Mouse (Mus musculus): Measurements from ENCODE around the gene Mtus2. TPM values are rescaled to one million over a fixed set of nuclear protein-coding genes. Genes with fewer than 3 reads are reported as not detected.
A peak's percentile ranks its signal among the peaks of the same experiment; 100 is the strongest.

Mtus2 gene
- total and polyA plus RNA-seq, 2 experiments from 2014 or later: 33.6 to 40.4 TPM

- H3K4me3 ChIP-seq (ENCODE audit: low read length): no peak overlapping the region
- DNase-seq (ENCODE audit: low spot score): peak; percentile 47
- peak overlapping the region; percentile 60; the same call in 1 of the 2 replicates for H3K27ac ChIP-seq
- H3K9ac ChIP-seq (replicated peaks; ENCODE audit: low read length): no peak overlapping the region
- no peaks in the 10 kb centered on the region for H3K27me3 ChIP-seq (ENCODE audit: insufficient read depth, low read length)
- no peaks in the 10 kb centered on the region for H3K36me3 ChIP-seq (ENCODE audit: insufficient read depth, low read length)
- WGBS: 47% methylated on average over 26 of the region's 26 CpGs
- H3K4me2 ChIP-seq (ENCODE audit: low read depth, low read length): peak overlapping the region; percentile 16; the same call in 1 of the 2 replicates
- H3K9me3 ChIP-seq (ENCODE audit: low read length): no peaks in the 10 kb centered on the region
- no peaks in the 10 kb centered on the region for H3K4me1 ChIP-seq (ENCODE audit: insufficient read depth, low read length)
- peak; percentile 69 for TF ChIP-seq CTCF (IDR thresholded peaks at IDR 0.05; ENCODE audit: low read depth)
- ATAC-seq: peak; percentile 76
Observed at GRCm38 (mm10) chr5:148026401-148027349, 69.6 kb downstream of the Mtus2 start.

- ATAC-seq: no peak
- Histone ChIP-seq H3K27ac (no peak overlapping the region), H3K4me3 (ENCODE audit: low read length) (no peak overlapping the region), H3K4me1 (ENCODE audit: insufficient read depth, low read length) (no peaks in the 10 kb centered on the region), H3K9ac (replicated peaks; ENCODE audit: low read length) (no peak overlapping the region), H3K36me3 (ENCODE audit: insufficient read depth, low read length) (no peaks in the 10 kb centered on the region), H3K9me3 (ENCODE audit: low read length) (no peaks in the 10 kb centered on the region), H3K4me2 (ENCODE audit: low read depth, low read length) (no peak overlapping the region), H3K27me3 (ENCODE audit: insufficient read depth, low read length) (no peaks in the 10 kb centered on the region)
- DNase-seq (ENCODE audit: low spot score): no peak
- TF ChIP-seq CTCF (IDR thresholded peaks at IDR 0.05; ENCODE audit: low read depth): no peak
- WGBS: 62% methylated on average over 13 of the region's 13 CpGs
Observed at GRCm38 (mm10) chr5:148027985-148028384, 70.9 kb downstream of the Mtus2 start.

GRCm38 (mm10) chr5:148041661-148042060, 84.5 kb downstream of the Mtus2 start:
- no peak overlapping the region for H3K4me2 ChIP-seq (ENCODE audit: low read depth, low read length)
- TF ChIP-seq CTCF (IDR thresholded peaks at IDR 0.05; ENCODE audit: low read depth): no peak
- no peak overlapping the region for H3K4me3 ChIP-seq (ENCODE audit: low read length)
- WGBS: 83% methylated on average over 7 of the region's 7 CpGs
- H3K9ac ChIP-seq (replicated peaks; ENCODE audit: low read length): no peak overlapping the region
- no peak overlapping the region for H3K27ac ChIP-seq
- no peaks in the 10 kb centered on the region for H3K4me1 ChIP-seq (ENCODE audit: insufficient read depth, low read length)
- H3K9me3 ChIP-seq (ENCODE audit: low read length): no peaks in the 10 kb centered on the region
- ATAC-seq (no peak), DNase-seq (ENCODE audit: low spot score) (no peak)
- H3K36me3 ChIP-seq (ENCODE audit: insufficient read depth, low read length): no peaks in the 10 kb centered on the region
- no peaks in the 10 kb centered on the region for H3K27me3 ChIP-seq (ENCODE audit: insufficient read depth, low read length)

- Histone ChIP-seq H3K9ac (replicated peaks; ENCODE audit: low read length) (no peak overlapping the region), H3K4me1 (ENCODE audit: insufficient read depth, low read length) (peaks cover 5% of the 10 kb centered on the region; the same call in 1 of the 2 replicates), H3K9me3 (ENCODE audit: low read length) (no peaks in the 10 kb centered on the region), H3K27ac (no peak overlapping the region), H3K4me3 (ENCODE audit: low read length) (no peak overlapping the region), H3K36me3 (ENCODE audit: insufficient read depth, low read length) (no peaks in the 10 kb centered on the region), H3K4me2 (ENCODE audit: low read depth, low read length) (no peak overlapping the region), H3K27me3 (ENCODE audit: insufficient read depth, low read length) (no peaks in the 10 kb centered on the region)
- DNase-seq (ENCODE audit: low spot score): no peak
- no peak for ATAC-seq
- WGBS: 73% methylated on average over 11 of the region's 11 CpGs
- no peak for TF ChIP-seq CTCF (IDR thresholded peaks at IDR 0.05; ENCODE audit: low read depth)
Observed at GRCm38 (mm10) chr5:148048200-148048599, 91.1 kb downstream of the Mtus2 start.

GRCm38 (mm10) chr5:148049304-148049703, 92.2 kb downstream of the Mtus2 start:
- no peaks in the 10 kb centered on the region for H3K27me3 ChIP-seq (ENCODE audit: insufficient read depth, low read length)
- H3K4me3 ChIP-seq (ENCODE audit: low read length): no peak overlapping the region
- TF ChIP-seq CTCF (IDR thresholded peaks at IDR 0.05; ENCODE audit: low read depth): no peak
- no peak for DNase-seq (ENCODE audit: low spot score)
- no peak overlapping the region for H3K27ac ChIP-seq
- H3K36me3 ChIP-seq (ENCODE audit: insufficient read depth, low read length): no peaks in the 10 kb centered on the region
- no peak for ATAC-seq
- no peaks in the 10 kb centered on the region for H3K9me3 ChIP-seq (ENCODE audit: low read length)
- WGBS: 91% methylated on average over 2 of the region's 2 CpGs
- no peak overlapping the region for H3K4me2 ChIP-seq (ENCODE audit: low read depth, low read length)
- H3K9ac ChIP-seq (replicated peaks; ENCODE audit: low read length): no peak overlapping the region
- H3K4me1 ChIP-seq (ENCODE audit: insufficient read depth, low read length): peaks cover 7% of the 10 kb centered on the region; the same call in 1 of the 2 replicates

- peak; percentile 84 for DNase-seq (ENCODE audit: low spot score)
- Histone ChIP-seq H3K9ac (replicated peaks; ENCODE audit: low read length) (no peak overlapping the region), H3K27ac (peak overlapping the region; percentile 54; the same call in 1 of the 2 replicates), H3K4me2 (ENCODE audit: low read depth, low read length) (0 out of 2 replicates have a peak overlapping the region, but pooled peaks have one; percentile 16), H3K36me3 (ENCODE audit: insufficient read depth, low read length) (no peaks in the 10 kb centered on the region), H3K4me1 (ENCODE audit: insufficient read depth, low read length) (peaks cover 7% of the 10 kb centered on the region; the same call in 1 of the 2 replicates), H3K27me3 (ENCODE audit: insufficient read depth, low read length) (no peaks in the 10 kb centered on the region), H3K4me3 (ENCODE audit: low read length) (no peak overlapping the region), H3K9me3 (ENCODE audit: low read length) (no peaks in the 10 kb centered on the region)
- no peak for TF ChIP-seq CTCF (IDR thresholded peaks at IDR 0.05; ENCODE audit: low read depth)
- 34% methylated on average over 13 of the region's 13 CpGs for WGBS
- peak; percentile 91 for ATAC-seq
Observed at GRCm38 (mm10) chr5:148052846-148053608, 95.9 kb downstream of the Mtus2 start.
